Mouse (Mus musculus): ENCODE data around the gene Plekho1. TPM values are rescaled to one million over a fixed set of nuclear protein-coding genes. Genes with fewer than 3 reads are reported as not detected.
"Not testable (repeated sequence)": the region's sequence is repeated elsewhere in the genome, so short reads cannot be mapped to it uniquely, and the experiment has no call there.

Gene Plekho1
- 35.2 and 39.2 TPM in 2 replicates for polyA plus RNA-seq (2015; fragmentation: Nextera tagmentation; extraction: Ambion mirVana)

GRCm38 (mm10) chr3:95995802-95996428, at the start of gene Plekho1:
Gene Plekho1, minus strand, starts transcription at chr3:95996001.
- H3K4me1 ChIP-seq, result peaks cover 43% of the 10 kb centered on the region
- H3K9me3 ChIP-seq, result no peaks in the 10 kb centered on the region
- no peaks in the 10 kb centered on the region for H3K27me3 ChIP-seq
- H3K4me2 ChIP-seq, result peak within 1 kb of the TSS; percentile 68
- H3K36me3 ChIP-seq, result peaks cover 16% of the 10 kb centered on the region
- ATAC-seq (ENCODE audit: insufficient number of reproducible peaks, low FRiP score, low TSS enrichment, low read depth), result 0 out of 2 replicates have a peak, but pooled peaks have one; percentile 27
- peak within 1 kb of the TSS; percentile 79 for H3K4me3 ChIP-seq
- WGBS, result under 1% methylated on average over 56 of the region's 84 CpGs
- peak within 1 kb of the TSS; percentile 95 for H3K27ac ChIP-seq
- H3K9ac ChIP-seq, result peak within 1 kb of the TSS; percentile 86

- H3K4me3 ChIP-seq; ATAC-seq (ENCODE audit: insufficient number of reproducible peaks, low FRiP score, low TSS enrichment, low read depth); H3K9me3 ChIP-seq; H3K4me2 ChIP-seq; H3K9ac ChIP-seq; H3K4me1 ChIP-seq; H3K27ac ChIP-seq; H3K27me3 ChIP-seq: not testable (repeated sequence)
- peaks cover 19% of the 10 kb centered on the region for H3K36me3 ChIP-seq
- 78% methylated on average over 3 of the region's 3 CpGs for WGBS
Observed at GRCm38 (mm10) chr3:96044559-96044958, 48.8 kb upstream of the Plekho1 start.

GRCm38 (mm10) chr3:96043104-96043503, 47.3 kb upstream of the Plekho1 start:
- Histone ChIP-seq H3K4me1 (no peaks in the 10 kb centered on the region), H3K4me3 (no peak overlapping the region), H3K27ac (no peak overlapping the region), H3K27me3 (no peaks in the 10 kb centered on the region), H3K36me3 (peaks cover 19% of the 10 kb centered on the region), H3K4me2 (no peak overlapping the region), H3K9ac (no peak overlapping the region), H3K9me3 (no peaks in the 10 kb centered on the region)
- ATAC-seq (ENCODE audit: insufficient number of reproducible peaks, low FRiP score, low TSS enrichment, low read depth), result no peak
- WGBS, result 67% methylated on average over 1 of the region's 1 CpGs

GRCm38 (mm10) chr3:96041079-96041478, 45.3 kb upstream of the Plekho1 start:
- no peaks in the 10 kb centered on the region for H3K9me3 ChIP-seq
- no peaks in the 10 kb centered on the region for H3K4me1 ChIP-seq
- no peak overlapping the region for H3K4me2 ChIP-seq
- no peak overlapping the region for H3K9ac ChIP-seq
- peaks cover 10% of the 10 kb centered on the region for H3K36me3 ChIP-seq
- 90% methylated on average over 6 of the region's 6 CpGs for WGBS
- no peaks in the 10 kb centered on the region for H3K27me3 ChIP-seq
- no peak overlapping the region for H3K4me3 ChIP-seq
- ATAC-seq (ENCODE audit: insufficient number of reproducible peaks, low FRiP score, low TSS enrichment, low read depth), result no peak
- no peak overlapping the region for H3K27ac ChIP-seq

- H3K4me2 ChIP-seq, result no peak overlapping the region
- H3K27ac ChIP-seq, result no peak overlapping the region
- no peak overlapping the region for H3K4me3 ChIP-seq
- 97% methylated on average over 2 of the region's 2 CpGs for WGBS
- H3K9ac ChIP-seq, result no peak overlapping the region
- H3K36me3 ChIP-seq, result peaks cover 5% of the 10 kb centered on the region
- no peaks in the 10 kb centered on the region for H3K4me1 ChIP-seq
- no peaks in the 10 kb centered on the region for H3K9me3 ChIP-seq
- no peak for ATAC-seq (ENCODE audit: insufficient number of reproducible peaks, low FRiP score, low TSS enrichment, low read depth)
- no peaks in the 10 kb centered on the region for H3K27me3 ChIP-seq
Observed at GRCm38 (mm10) chr3:96040663-96041006, 44.8 kb upstream of the Plekho1 start.

GRCm38 (mm10) chr3:96039857-96040662, 44.3 kb upstream of the Plekho1 start:
- 69% methylated on average over 9 of the region's 9 CpGs for WGBS
- no peak for ATAC-seq (ENCODE audit: insufficient number of reproducible peaks, low FRiP score, low TSS enrichment, low read depth)

GRCm38 (mm10) chr3:96038851-96039250, 43.0 kb upstream of the Plekho1 start:
- H3K9ac ChIP-seq, result no peak overlapping the region
- H3K4me3 ChIP-seq, result no peak overlapping the region
- H3K27ac ChIP-seq, result no peak overlapping the region
- no peaks in the 10 kb centered on the region for H3K4me1 ChIP-seq
- H3K27me3 ChIP-seq, result no peaks in the 10 kb centered on the region
- no peak overlapping the region for H3K4me2 ChIP-seq
- no peak for ATAC-seq (ENCODE audit: insufficient number of reproducible peaks, low FRiP score, low TSS enrichment, low read depth)
- no peaks in the 10 kb centered on the region for H3K36me3 ChIP-seq
- 92% methylated on average over 4 of the region's 4 CpGs for WGBS
- no peaks in the 10 kb centered on the region for H3K9me3 ChIP-seq

More at GRCm38 (mm10) chr3:96039857-96040662, 44.3 kb upstream of the Plekho1 start:
- Histone ChIP-seq H3K9me3 (no peaks in the 10 kb centered on the region), H3K27ac (no peak overlapping the region), H3K36me3 (no peaks in the 10 kb centered on the region), H3K9ac (no peak overlapping the region), H3K4me1 (no peaks in the 10 kb centered on the region), H3K4me2 (no peak overlapping the region), H3K27me3 (no peaks in the 10 kb centered on the region), H3K4me3 (no peak overlapping the region)

- no peaks in the 10 kb centered on the region for H3K27me3 ChIP-seq
- ATAC-seq (ENCODE audit: insufficient number of reproducible peaks, low FRiP score, low TSS enrichment, low read depth), result no peak
Observed at GRCm38 (mm10) chr3:96038156-96038555, 42.4 kb upstream of the Plekho1 start.

GRCm38 (mm10) chr3:96036796-96037195, 41.0 kb upstream of the Plekho1 start:
- H3K27ac ChIP-seq, result no peak overlapping the region
- peaks cover 6% of the 10 kb centered on the region; the same call in 1 of the 2 replicates for H3K36me3 ChIP-seq
- no peaks in the 10 kb centered on the region for H3K9me3 ChIP-seq
- no peaks in the 10 kb centered on the region for H3K4me1 ChIP-seq
- WGBS, result 88% methylated on average over 6 of the region's 6 CpGs
- H3K4me3 ChIP-seq, result no peak overlapping the region
- H3K9ac ChIP-seq, result no peak overlapping the region
- H3K27me3 ChIP-seq, result no peaks in the 10 kb centered on the region
- no peak for ATAC-seq (ENCODE audit: insufficient number of reproducible peaks, low FRiP score, low TSS enrichment, low read depth)
- H3K4me2 ChIP-seq, result no peak overlapping the region

More at GRCm38 (mm10) chr3:96038156-96038555, 42.4 kb upstream of the Plekho1 start:
- H3K4me2 ChIP-seq, result no peak overlapping the region
- no peaks in the 10 kb centered on the region for H3K9me3 ChIP-seq
- 78% methylated on average over 5 of the region's 5 CpGs for WGBS
- H3K27ac ChIP-seq, result no peak overlapping the region
- no peaks in the 10 kb centered on the region for H3K4me1 ChIP-seq
- H3K36me3 ChIP-seq, result peaks cover 4% of the 10 kb centered on the region; the same call in 1 of the 2 replicates
- no peak overlapping the region for H3K9ac ChIP-seq
- H3K4me3 ChIP-seq, result no peak overlapping the region

GRCm38 (mm10) chr3:96033046-96033445, 37.2 kb upstream of the Plekho1 start:
- Histone ChIP-seq H3K4me3 (no peak overlapping the region), H3K9ac (no peak overlapping the region), H3K9me3 (no peaks in the 10 kb centered on the region), H3K27ac (no peak overlapping the region), H3K4me2 (no peak overlapping the region), H3K36me3 (peaks cover 16% of the 10 kb centered on the region), H3K27me3 (no peaks in the 10 kb centered on the region), H3K4me1 (no peaks in the 10 kb centered on the region)
- no peak for ATAC-seq (ENCODE audit: insufficient number of reproducible peaks, low FRiP score, low TSS enrichment, low read depth)
- 73% methylated on average over 4 of the region's 4 CpGs for WGBS

- ATAC-seq (ENCODE audit: insufficient number of reproducible peaks, low FRiP score, low TSS enrichment, low read depth), result no peak
- Histone ChIP-seq H3K9ac (no peak overlapping the region), H3K36me3 (peaks cover 16% of the 10 kb centered on the region), H3K4me3 (no peak overlapping the region), H3K9me3 (no peaks in the 10 kb centered on the region), H3K27ac (no peak overlapping the region), H3K27me3 (no peaks in the 10 kb centered on the region), H3K4me2 (no peak overlapping the region), H3K4me1 (no peaks in the 10 kb centered on the region)
- WGBS, result 75% methylated on average over 6 of the region's 6 CpGs
Observed at GRCm38 (mm10) chr3:96032652-96033017, 36.8 kb upstream of the Plekho1 start.

GRCm38 (mm10) chr3:96031991-96032651, 36.3 kb upstream of the Plekho1 start:
- WGBS, result 74% methylated on average over 6 of the region's 6 CpGs
- no peaks in the 10 kb centered on the region for H3K27me3 ChIP-seq
- H3K9ac ChIP-seq, result no peak overlapping the region
- no peaks in the 10 kb centered on the region for H3K9me3 ChIP-seq
- no peak overlapping the region for H3K4me2 ChIP-seq
- no peak for ATAC-seq (ENCODE audit: insufficient number of reproducible peaks, low FRiP score, low TSS enrichment, low read depth)
- H3K36me3 ChIP-seq, result peaks cover 16% of the 10 kb centered on the region
- no peak overlapping the region for H3K27ac ChIP-seq
- no peaks in the 10 kb centered on the region for H3K4me1 ChIP-seq
- no peak overlapping the region for H3K4me3 ChIP-seq
